Mouse (Mus musculus) kidney, adult 9 months (tissue): ENCODE data around the gene Cwh43.

Experiments
- DNase-seq: peaks from one replicate; pipeline ENCODE4 v3.0.0; 2022

Gene Cwh43

GRCm38 (mm10) chr5:73405981-73406722 lies at the start of gene Cwh43:
Cwh43 (plus strand) TSS chr5:73406075.
- DNase-seq = peak; percentile 13

DNA sequence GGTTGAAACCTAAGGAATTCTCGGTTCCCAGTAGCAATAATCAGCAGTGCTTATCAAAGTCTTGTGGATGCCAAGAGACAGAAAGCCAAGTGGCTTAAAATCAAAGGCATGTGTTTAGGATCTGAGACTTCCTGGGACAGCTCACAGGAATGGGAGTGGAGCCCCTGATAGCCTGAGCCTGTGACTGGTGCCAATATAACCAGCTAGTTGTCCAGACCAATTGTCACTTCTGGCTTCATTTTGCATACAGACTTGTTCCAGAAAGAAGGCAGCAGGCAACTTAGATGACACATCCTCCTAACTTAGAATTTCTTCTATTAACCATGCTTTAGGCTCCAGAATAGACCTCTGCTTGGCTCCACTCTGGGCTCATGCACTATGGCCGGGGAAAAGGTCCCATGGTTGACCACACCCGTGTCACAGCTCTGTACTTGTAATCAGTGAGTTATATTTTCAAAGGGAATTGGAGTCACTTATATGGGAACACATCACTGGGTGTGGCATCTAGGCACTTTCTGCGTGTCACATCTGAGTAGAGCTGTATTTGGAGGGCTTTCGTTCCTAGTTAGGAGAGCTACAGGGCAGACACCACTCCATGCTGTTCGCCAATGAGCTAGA lies 46.6 kb upstream of the Cwh43 start:
- no peak for DNase-seq

- DNase-seq = no peak
These were observed 46.1 kb upstream of the Cwh43 start for GRCm38 (mm10) chr5:73359752-73360141.

GRCm38 (mm10) chr5:73360240-73360639 lies 45.6 kb upstream of the Cwh43 start:
- DNase-seq = no peak

- DNase-seq = no peak
These were observed 43.5 kb upstream of the Cwh43 start for GRCm38 (mm10) chr5:73362338-73362737.

GRCm38 (mm10) chr5:73362791-73363190 lies 43.1 kb upstream of the Cwh43 start:
- DNase-seq = no peak

GRCm38 (mm10) chr5:73364107-73364864 lies 41.6 kb upstream of the Cwh43 start:
- DNase-seq = no peak

GRCm38 (mm10) chr5:73367906-73368305 lies 38.0 kb upstream of the Cwh43 start:
- no peak for DNase-seq

DNA sequence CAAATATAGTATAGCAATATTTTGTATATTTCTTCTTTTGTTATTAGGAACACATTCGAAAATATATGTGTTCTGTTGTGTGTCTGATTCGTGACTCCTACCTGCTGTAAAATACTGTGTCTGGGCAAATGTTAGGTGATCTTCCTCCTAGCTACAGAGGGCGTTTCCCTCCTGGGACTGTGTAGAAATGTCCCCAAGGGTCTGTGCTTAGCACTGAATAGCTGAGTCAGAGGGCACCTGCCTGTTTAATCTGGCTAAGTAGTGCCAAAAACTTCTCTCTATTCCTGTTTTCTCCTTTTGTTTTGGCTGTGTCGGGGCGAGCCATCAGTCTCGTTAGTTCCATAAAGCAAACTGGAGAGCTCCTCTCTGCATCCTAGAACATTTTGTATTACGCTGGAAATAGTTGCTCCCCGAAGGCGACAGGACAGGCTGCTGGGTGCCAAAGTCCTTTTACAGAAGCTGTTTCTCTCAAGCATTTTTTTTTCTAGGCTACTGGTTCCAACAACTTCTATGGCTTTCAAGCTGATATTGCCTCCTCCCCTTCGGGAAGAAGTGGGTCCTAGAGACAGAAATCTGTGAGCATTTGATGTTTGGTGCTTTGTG lies 36.9 kb upstream of the Cwh43 start:
- DNase-seq = no peak

DNA sequence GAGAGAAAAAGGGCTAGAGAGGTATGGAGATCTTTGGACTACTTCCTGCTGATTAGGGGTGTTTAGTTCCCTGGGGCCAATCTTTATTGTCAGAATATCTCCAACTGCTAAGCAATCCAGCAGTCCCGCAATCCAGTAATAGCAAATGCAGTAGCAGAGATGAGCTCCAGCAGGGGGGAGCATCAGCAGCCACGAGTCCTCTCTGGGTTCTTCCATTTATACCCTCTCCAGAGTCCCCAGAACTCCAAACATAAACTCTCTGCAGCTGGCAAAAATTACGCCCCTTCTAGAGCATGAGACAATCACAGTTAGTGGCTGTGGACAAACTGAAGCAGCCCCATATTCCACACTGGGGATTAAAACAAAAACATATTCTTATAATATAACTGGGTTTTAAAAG lies 36.1 kb upstream of the Cwh43 start:
- no peak for DNase-seq

- no peak for DNase-seq
These were observed 33.3 kb upstream of the Cwh43 start for GRCm38 (mm10) chr5:73372601-73373000.

- DNase-seq = no peak
These were observed 32.7 kb upstream of the Cwh43 start for GRCm38 (mm10) chr5:73373184-73373583.

- DNase-seq = no peak
These were observed 29.8 kb upstream of the Cwh43 start for GRCm38 (mm10) chr5:73376041-73376440.

DNA sequence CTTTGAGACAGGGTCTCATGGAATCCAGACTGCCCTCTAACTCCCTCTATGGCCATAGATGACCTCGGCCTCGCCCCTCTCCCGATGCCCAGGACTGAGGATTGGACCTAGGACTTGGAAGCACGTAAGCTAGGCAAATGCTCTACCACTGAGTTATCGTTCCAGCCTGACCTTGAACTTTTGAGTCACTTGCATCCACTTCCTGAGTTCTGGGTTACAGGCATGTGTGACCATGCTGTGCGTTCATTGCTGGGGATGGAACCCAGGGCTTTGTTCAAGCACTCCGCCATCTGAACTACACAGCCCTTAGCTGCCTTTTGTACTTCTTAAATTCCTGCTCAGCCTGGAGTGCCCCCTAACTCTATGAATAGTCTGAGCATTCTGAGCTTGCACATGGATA lies 29.4 kb upstream of the Cwh43 start:
- DNase-seq = no peak

DNA sequence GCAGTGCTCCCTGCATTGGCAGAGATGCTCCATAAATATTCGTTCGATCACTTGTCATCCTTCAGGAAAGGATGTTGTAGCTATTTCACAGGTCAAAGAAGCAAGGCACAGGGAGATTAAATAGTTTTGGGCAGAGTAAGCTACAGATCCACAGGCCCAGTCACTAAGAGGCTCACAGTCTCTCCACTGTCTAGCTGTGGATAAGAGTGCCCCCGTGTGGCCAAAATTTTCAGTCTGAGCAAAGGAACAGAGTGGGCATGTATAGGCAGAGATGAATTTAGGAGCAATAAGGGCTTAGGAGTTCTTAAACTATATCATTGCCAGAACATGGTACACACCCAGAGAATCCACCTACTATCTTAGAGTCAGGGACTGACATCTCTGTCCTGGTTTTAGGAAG lies 26.0 kb upstream of the Cwh43 start:
- peak; percentile 79 for DNase-seq

GRCm38 (mm10) chr5:73380829-73381228 lies 25.0 kb upstream of the Cwh43 start:
- no peak for DNase-seq

- DNase-seq = no peak
These were observed 24.4 kb upstream of the Cwh43 start for GRCm38 (mm10) chr5:73381510-73381909.

GRCm38 (mm10) chr5:73381976-73382540 lies 23.8 kb upstream of the Cwh43 start:
- no peak for DNase-seq

DNA sequence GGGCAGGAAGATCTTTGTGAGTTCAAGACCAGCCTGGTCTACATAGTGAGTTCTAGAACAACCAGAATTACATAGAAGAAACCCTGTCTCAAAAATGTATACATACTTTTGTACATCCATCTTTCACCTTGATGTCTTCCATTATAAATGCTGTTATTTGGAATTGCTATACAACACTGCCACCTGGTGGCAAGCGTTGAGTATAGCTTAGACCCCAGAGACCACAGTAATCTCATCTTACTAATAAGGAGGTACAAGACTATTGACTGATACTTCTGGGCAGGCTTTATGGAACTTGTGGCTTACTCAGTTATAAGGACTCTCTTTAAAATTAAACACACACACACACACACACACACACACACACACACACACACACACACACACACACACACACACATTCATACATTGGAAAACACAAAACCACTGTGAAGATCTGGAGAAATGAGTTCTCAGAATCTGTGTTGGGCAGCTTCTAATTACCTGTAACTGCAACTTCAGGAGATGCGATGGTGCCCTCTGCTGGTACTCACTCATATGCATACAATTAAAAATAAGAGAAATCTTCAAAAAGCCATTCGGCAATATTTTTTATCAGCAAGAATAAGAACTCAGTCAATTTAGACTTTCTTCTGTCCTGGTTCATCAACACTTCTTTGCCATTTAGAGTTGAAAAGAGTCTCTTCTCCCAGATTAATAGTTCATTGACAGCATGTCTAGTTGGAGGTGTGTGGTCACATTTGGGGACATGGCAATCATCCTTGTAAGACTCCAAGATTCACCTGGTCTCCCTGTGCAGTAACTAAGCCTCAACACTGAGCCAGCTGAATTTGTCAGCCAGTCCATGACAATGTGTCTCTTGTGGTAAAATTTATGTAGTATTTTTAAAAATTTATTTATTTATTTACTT lies 22.9 kb upstream of the Cwh43 start:
- peak; percentile 70 for DNase-seq

DNA sequence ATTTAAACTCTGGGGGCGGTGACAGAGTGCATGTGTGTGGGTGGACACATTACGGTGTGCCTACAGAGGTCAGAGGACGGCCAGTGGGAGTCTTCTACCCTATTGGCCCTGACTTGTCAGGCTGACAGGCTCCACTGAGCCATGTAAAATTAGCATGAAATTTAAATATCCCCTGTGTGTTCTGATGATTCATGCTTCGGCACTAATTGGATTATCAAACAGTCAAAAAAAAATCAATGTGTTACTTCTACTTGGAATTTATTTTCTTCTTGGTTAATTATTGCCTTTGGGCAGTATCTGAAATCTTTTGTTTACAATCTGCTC lies 22.3 kb upstream of the Cwh43 start:
- DNase-seq = peak; percentile 64

DNA sequence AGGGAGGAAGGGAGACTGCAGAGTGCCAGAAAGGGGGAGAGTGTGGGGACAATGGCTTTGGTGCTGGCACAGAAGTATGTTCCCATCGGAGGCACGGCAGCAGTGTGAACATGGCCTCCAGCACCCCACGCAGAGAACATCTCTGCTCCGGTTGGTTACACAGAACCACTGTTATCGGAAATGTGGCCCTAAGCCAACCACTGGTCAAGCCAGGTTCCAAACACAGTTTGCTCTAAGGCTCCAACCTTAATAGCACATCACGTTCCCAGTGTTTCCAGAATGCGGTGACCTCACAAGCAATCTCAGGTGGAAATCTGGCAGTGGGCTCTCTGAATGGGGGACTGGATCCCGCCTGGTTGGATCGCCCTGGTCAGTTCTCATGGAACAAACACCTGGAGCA lies 12.8 kb upstream of the Cwh43 start:
- DNase-seq = peak; percentile 37
